Mouse (Mus musculus): ENCODE measurements around the gene Dpy30.

DNA sequence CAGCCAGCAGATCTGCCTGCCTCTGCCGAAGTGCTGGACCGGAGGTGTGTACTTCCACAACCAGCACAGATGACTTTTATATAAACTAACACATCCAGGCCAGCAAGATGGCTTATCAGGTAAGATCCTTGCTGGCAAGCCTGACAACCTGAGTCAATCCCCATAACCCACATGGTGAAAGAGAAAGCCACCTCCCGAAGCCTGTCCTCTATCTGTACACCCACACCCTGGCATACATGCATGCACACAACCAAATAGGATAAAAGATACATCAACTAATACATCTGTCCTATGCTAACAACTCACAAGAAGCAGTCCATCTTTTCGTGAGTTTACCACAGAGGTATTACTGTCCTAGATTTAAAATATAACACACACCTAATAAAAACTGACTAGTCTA is 19.7 kb downstream of the Dpy30 start:
- TF ChIP-seq POLR2A (IDR thresholded peaks at IDR 0.05; ENCODE audit: control insufficient read depth, low read depth, low read length) = no peak
- TF ChIP-seq CTCF (IDR thresholded peaks at IDR 0.05; ENCODE audit: control insufficient read depth, insufficient read depth, insufficient replicate concordance, low read depth, low read length) = no peak
